Comparison of ENCODE assay signal across 8 mouse cellular contexts in the genomic region with DNA sequence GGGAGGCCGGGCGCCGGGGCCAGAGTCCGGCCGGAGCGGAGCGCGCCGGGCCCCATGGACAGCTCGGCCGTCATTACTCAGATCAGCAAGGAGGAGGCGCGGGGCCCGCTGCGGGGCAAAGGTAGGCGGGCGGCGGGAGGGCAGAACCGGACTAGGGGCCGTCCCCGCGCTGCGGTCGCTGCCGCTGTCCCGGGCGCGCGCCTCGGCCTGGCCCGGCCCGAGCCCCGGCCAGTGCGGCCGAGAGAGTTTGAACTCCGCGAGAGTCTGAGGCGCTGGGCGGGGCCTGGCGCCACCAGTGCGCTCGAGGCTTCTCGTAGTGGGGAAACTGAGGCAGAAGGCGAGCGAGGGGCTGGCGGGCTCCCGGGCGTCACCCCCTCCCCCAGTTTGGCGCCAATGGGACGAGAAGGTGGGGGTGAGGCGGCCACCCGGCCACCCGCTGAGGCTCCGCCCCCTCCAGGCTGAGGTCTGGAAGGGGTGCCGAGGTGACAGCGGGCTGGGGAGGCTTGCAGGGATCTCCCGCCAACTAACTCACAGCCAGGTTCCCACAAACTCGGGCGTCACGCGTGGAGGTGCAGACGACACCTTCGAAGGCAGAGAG. TPM values are rescaled to one million over a fixed set of nuclear protein-coding genes. Genes with fewer than 3 reads are reported as not detected.
DNase-seq lines count a peak whose midpoint lies in the region; ATAC-seq lines count a peak whose summit lies in the region.

No protein-coding gene starts in this region.

- peaks cover 51% of the 10 kb centered on the region for H3K4me1 ChIP-seq in lung, embryonic 15.5 days

- H3K36me3 ChIP-seq in lung, embryonic 15.5 days: peaks cover 21% of the 10 kb centered on the region

- ATAC-seq in lung, embryonic 15.5 days (ENCODE audit: borderline replicate concordance, extremely low read depth, low FRiP score, low TSS enrichment): peak; percentile 43

- no peaks in the 10 kb centered on the region for H3K27me3 ChIP-seq in lung, embryonic 15.5 days

- peak; percentile 64 to 69 for DNase-seq in B cell, adult 2 months
- DNase-seq in adrenal gland, adult (ENCODE audit: inconsistent age in 2 of 2, low spot score in 1 of 2): peak; percentile 91 to 95
- DNase-seq in embryo, embryonic 9.5 days (ENCODE audit: extremely low spot score): peak; percentile 74
- peak; percentile 73 for DNase-seq in heart, adult 8-10 months (ENCODE audit: low spot score)
- peak; percentile 81 to 85 for DNase-seq in kidney, adult 8-10 months
- peak; percentile 71 for DNase-seq in ovary, adult 18-20 months (ENCODE audit: low spot score)
- DNase-seq in thymus, postnatal 25 days: peak; percentile 83

- under 1% methylated on average over 60 of the region's 63 CpGs for whole genome bisulfite sequencing in lung, embryonic 15.5 days

- H3K4me3 ChIP-seq in lung, embryonic 15.5 days: peak overlapping the region; percentile 97

- peak overlapping the region; percentile 86 for H3K4me2 ChIP-seq in lung, embryonic 15.5 days

- peak overlapping the region; percentile 99 for H3K27ac ChIP-seq in lung, embryonic 15.5 days

- H3K9ac ChIP-seq in lung, embryonic 15.5 days: peak overlapping the region; percentile 99

- H3K9me3 ChIP-seq in lung, embryonic 15.5 days: no peaks in the 10 kb centered on the region

RNA-seq across cellular contexts. Expression of a gene that starts 0.6 kb away (rescaled TPM):
- 100 to 1,000 TPM; 115 to 130 (median 121) TPM for total RNA-seq in heart, adult 8-10 months (2022)
- polyA plus RNA-seq in lung, embryonic 15.5 days (2015; fragmentation: Nextera tagmentation; extraction: Ambion mirVana): 93.0 and 96.0 TPM in 2 replicates

RNA-seq across cellular contexts. Expression of a gene that starts 16.9 kb away (rescaled TPM):
- 1 to 10 TPM; 3.9 to 6.6 (median 5.1) TPM for total RNA-seq in heart, adult 8-10 months (2022)
- 4.5 and 4.6 TPM in 2 replicates for polyA plus RNA-seq in lung, embryonic 15.5 days (2015; fragmentation: Nextera tagmentation; extraction: Ambion mirVana)

RNA-seq across cellular contexts. Expression of a gene that starts 17.2 kb away (rescaled TPM):
- 1 to 10 TPM in 3 of 4 experiments, under 1 TPM in 1; 0.98 to 2.0 (median 1.7) TPM for total RNA-seq in heart, adult 8-10 months (2022)
- polyA plus RNA-seq in lung, embryonic 15.5 days (2015; fragmentation: Nextera tagmentation; extraction: Ambion mirVana): 0.34 and 0.40 TPM in 2 replicates

RNA-seq across cellular contexts. Expression of a gene that starts 30.0 kb away (rescaled TPM):
- total RNA-seq in heart, adult 8-10 months (2022): under 1 TPM; 0.17 to 0.37 (median 0.25) TPM
- 1.1 TPM in 2 replicates for polyA plus RNA-seq in lung, embryonic 15.5 days (2015; fragmentation: Nextera tagmentation; extraction: Ambion mirVana)

Comparison
In these comparisons a context has a peak if more than half of its experiments do, and no peak if none do; other contexts are left out.
1. Peak in every context shown above with its lines: DNase-seq, ATAC-seq, H3K4me3 ChIP-seq and H3K27ac ChIP-seq.